In the genomic region with DNA sequence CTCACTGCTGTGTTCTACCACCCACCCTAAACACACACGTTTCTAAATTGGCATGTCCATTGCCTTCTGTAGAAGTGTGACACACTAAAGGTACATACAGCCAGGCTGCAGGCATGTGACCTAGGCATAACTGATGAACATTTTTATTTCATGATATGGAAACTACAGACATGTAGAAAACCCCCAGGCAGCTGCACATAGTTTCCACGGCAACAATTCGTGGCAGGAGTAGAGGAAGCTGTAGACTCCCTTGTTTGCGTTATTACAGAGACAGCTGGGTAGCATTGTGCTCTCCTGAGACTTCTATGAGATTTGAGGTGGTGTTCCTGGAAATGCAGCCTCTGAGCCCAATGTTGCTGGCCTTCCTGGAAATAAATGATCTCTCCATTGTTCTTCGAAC, we compare ENCODE assay signal across 17 mouse cellular contexts. TPM values are rescaled to one million over a fixed set of nuclear protein-coding genes. Genes with fewer than 3 reads are reported as not detected.
DNase-seq lines count a peak whose midpoint lies in the region; ATAC-seq and TF ChIP-seq lines count a peak whose summit lies in the region.
"Had no signal": no experiment of that assay in that cellular context is flagged by ENCODE, and none has a peak within 500 bp of the region (broad histone marks: within the 10 kb centered on the region; RNA-seq: fewer than 3 reads in every experiment).

No protein-coding gene starts in this region.

- no peak for TF ChIP-seq POLR2A in brain, embryonic 14.5 days (IDR thresholded peaks at IDR 0.05; ENCODE audit: borderline replicate concordance, extremely low read depth, insufficient read depth, insufficient read length, poor library complexity, severe bottlenecking)

- H3K4me3 ChIP-seq in gastrocnemius, adult 2 months, result no peak overlapping the region
- H3K4me3 ChIP-seq: lung, embryonic 15.5 days; midbrain, embryonic 12.5 days had no signal

- intact Hi-C loops in gastrocnemius, adult 2 months (cut with DNase I), result no loop called here

- ATAC-seq in frontal cortex, adult (ENCODE audit: low TSS enrichment), result peak; percentile 21; the same call in 1 of the 2 replicates
- ATAC-seq in erythroid progenitor cell, adult 5-6 weeks (replicated peaks; ENCODE audit: low FRiP score, poor library complexity, severe bottlenecking), result no peak

- no peak for TF ChIP-seq CTCF in brain, embryonic 14.5 days (IDR thresholded peaks at IDR 0.05; ENCODE audit: borderline replicate concordance, extremely low read depth, insufficient read depth, insufficient read length)
- TF ChIP-seq CTCF in gastrocnemius, adult 2 months (IDR thresholded peaks at IDR 0.05), result no peak

- DNase-seq in frontal cortex, postnatal 10 days (ENCODE audit: low spot score in 2 of 2), result no peak
- DNase-seq in B cell, adult 2 months, result peak; percentile 20 to 32
- DNase-seq in brain, embryonic 14.5 days (ENCODE audit: low read depth), result peak; percentile 63
- peak; percentile 57 for DNase-seq in naive thymus-derived CD4-positive, alpha-beta T cell, adult 2 months (ENCODE audit: low read depth)
- no peak for DNase-seq in ovary, postnatal 36 days (ENCODE audit: low spot score)
- DNase-seq in gastrocnemius, adult 2 months, result no peak
- DNase-seq: adrenal gland, adult 2 months; heart, adult 11 months; kidney, adult 11 months; spleen, adult 18-20 months had no signal

- H3K27ac ChIP-seq in gastrocnemius, adult 2 months, result no peak overlapping the region
- H3K27ac ChIP-seq: lung, embryonic 15.5 days; midbrain, embryonic 12.5 days had no signal

RNA-seq across cellular contexts. Expression of a gene that starts 24.9 kb away (rescaled TPM):
- 4.9 and 7.6 TPM in 2 replicates for polyA plus RNA-seq in brain, embryonic 14.5 days (2012; rRNA removed)
- total RNA-seq in erythroid progenitor cell, adult 5-6 weeks (2015; ENCODE audit: low replicate concordance), result 9.2 and 21.3 TPM in 2 replicates
- total RNA-seq in erythroid progenitor cell, adult 5-6 weeks (2017; ENCODE audit: low replicate concordance), result 2.7 and 7.8 TPM in 2 replicates
- under 1 TPM; 0.59 to 0.84 TPM for total RNA-seq in gastrocnemius, adult 2 months (2021)

RNA-seq across cellular contexts. Expression of a gene that starts 38.4 kb away (rescaled TPM):
- 14.1 and 18.2 TPM in 2 replicates for polyA plus RNA-seq in brain, embryonic 14.5 days (2012; rRNA removed)
- 1.4 TPM in 1 of 2 replicates, not detected in the other for total RNA-seq in erythroid progenitor cell, adult 5-6 weeks (2015; ENCODE audit: low replicate concordance)
- total RNA-seq in erythroid progenitor cell, adult 5-6 weeks (2017; ENCODE audit: low replicate concordance), result 0.77 TPM in 1 of 2 replicates, not detected in the other
- 10 to 100 TPM; 52.8 to 61.6 TPM for total RNA-seq in gastrocnemius, adult 2 months (2021)

RNA-seq across cellular contexts. Expression of a gene that starts 51.1 kb away (rescaled TPM):
- polyA plus RNA-seq in brain, embryonic 14.5 days (2012; rRNA removed), result 0.16 and 0.24 TPM in 2 replicates
- 4.6 and 10.5 TPM in 2 replicates for total RNA-seq in erythroid progenitor cell, adult 5-6 weeks (2015; ENCODE audit: low replicate concordance)
- total RNA-seq in erythroid progenitor cell, adult 5-6 weeks (2017; ENCODE audit: low replicate concordance), result 1.3 TPM in 1 of 2 replicates, not detected in the other
- not detected for total RNA-seq in gastrocnemius, adult 2 months (2021)
- total RNA-seq: adrenal gland, adult 2 months; layer of hippocampus, postnatal 14 days had no signal
- polyA plus RNA-seq: adrenal gland, adult 2 months; C2C12; heart, postnatal 0 days; midbrain, embryonic 12.5 days had no signal

Comparison
In these comparisons a context has a peak if more than half of its experiments do, and no peak if none do; other contexts are left out.
1. DNase-seq: peak in B cell, adult 2 months (2 of 2), brain, embryonic 14.5 days (single experiment) and naive thymus-derived CD4-positive, alpha-beta T cell, adult 2 months (single experiment); none in frontal cortex, postnatal 10 days (0 of 2), ovary, postnatal 36 days (single experiment) and gastrocnemius, adult 2 months (single experiment).
2. RNA of a gene that starts 38.4 kb away (total RNA-seq): 52.8 to 61.6 TPM in gastrocnemius, adult 2 months; 0.77 to 1.4 TPM in erythroid progenitor cell, adult 5-6 weeks; every median in the first group is over 10 times any median in the second.